Mouse (Mus musculus): ENCODE measurements around the gene Borcs7. TPM values are rescaled to one million over a fixed set of nuclear protein-coding genes. Genes with fewer than 3 reads are reported as not detected.
"Not testable (repeated sequence)": the region's sequence is repeated elsewhere in the genome, so short reads cannot be mapped to it uniquely, and the experiment has no call there.

Borcs7 gene
- polyA plus RNA-seq, 2 experiments from 2014 or later = 6.6 to 7.0 TPM

DNA sequence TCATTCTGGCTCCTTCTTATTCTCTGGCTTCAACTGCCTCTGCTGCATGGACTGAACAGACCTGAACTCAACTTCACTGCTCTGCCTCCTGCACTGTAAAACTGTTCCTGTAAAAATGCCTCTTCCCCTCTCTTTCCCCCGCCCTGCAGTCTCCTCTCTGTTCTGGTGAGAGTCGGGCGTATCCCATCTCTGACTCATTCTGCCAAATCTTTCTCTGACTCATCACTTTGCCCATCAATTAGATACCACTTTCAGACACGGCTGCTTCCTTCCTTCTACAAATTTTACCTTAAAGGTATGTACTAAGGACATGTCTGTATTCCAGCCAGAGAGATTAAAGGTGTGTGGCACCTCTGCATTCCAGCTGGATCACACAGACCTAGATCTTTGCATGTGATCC is 28.4 kb downstream of the Borcs7 start:
- no peak for ATAC-seq

DNA sequence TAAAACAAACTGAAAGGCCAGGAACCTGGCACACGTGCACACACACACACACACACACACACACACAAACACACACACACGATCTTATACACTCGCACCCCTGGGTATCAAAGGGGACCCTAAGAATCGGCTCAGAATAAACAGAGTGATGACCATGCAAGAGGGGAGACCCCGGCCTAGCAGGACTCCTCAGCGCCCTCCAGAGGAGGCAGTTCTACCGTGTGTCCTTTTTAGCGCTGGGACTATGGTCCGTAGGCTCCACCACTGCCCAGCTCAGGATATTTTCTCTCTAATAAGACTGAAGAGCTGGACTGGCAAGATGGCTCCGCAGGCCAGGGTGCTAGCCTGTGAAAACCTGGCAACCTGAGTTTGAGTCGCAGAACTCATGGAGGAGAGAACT is 34.7 kb downstream of the Borcs7 start:
- no peak for ATAC-seq

DNA sequence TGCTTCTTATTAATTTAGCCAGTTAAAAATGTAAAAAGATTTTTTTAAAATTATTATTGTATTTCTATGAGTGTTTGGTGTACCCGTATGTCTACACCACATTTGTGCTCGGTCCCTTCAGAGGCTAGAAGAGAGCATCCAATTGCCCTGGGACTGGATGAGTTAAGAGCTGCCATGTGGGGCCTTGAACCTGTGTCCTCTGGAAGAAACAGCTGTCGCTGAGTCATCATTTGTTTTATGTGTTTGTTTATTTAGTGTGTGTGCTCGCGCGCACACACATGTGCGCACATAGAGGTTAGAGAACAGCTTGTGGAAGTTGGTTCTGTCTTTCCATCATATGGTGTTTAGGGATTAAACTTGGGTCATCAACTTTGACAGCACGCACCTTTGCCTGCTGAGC is 36.4 kb downstream of the Borcs7 start:
- ATAC-seq = no peak

DNA sequence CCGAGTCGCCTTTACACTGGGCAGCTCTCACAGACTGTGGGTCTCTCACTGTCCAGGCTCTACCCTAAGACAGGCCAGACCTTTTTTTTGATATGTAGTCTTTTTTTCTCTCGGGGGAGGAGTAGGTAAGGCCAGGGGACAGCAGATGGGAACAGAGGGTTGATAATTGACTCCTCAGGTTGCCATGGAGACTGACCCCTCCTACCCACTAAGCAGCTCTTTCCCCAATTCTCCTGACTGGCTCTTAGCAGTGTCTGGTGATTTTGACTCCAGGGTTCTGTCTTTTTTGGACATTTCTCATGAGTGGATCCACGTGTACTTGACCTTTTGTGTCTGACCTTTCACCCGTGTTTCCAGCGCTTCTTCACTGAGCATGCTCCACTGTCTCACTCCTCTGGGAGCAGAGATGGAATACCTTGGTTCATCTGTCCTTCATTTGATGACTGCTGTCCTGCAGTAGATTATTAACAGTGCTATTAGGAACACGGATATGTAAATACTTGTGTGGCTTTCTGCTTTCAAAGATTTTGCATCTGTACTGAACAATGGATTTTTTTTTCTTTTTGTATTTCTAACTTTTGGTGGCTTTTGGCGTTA is 37.5 kb downstream of the Borcs7 start:
- ATAC-seq = no peak

DNA sequence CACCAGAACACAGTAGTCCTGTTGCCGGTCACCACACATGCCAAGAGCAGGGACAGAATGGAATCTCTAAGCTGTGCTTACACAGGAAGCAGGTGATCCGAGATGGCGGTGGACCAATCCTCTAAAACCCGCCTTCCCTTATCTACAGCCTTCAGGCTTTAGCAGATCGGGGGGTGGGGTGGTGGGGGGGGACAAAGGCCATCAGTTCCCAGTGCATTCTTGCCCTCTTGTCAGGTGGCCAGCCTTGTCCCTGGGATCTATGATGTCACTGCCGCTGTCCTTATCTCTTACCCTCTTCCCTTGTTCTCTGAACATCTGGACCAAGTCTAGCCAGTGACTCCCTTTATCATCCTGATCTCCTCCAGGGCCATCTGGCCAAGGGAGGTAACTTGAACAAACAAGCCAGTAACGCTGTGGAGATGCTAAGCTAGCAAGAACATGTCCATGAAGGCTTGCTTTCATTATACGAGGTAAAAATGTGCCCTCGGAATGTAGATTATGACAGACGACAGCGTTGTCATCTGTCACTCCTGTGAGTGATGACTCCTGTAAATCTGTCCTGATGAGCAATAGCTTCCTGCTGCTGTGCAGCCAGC is 38.3 kb downstream of the Borcs7 start:
- ATAC-seq = no peak

DNA sequence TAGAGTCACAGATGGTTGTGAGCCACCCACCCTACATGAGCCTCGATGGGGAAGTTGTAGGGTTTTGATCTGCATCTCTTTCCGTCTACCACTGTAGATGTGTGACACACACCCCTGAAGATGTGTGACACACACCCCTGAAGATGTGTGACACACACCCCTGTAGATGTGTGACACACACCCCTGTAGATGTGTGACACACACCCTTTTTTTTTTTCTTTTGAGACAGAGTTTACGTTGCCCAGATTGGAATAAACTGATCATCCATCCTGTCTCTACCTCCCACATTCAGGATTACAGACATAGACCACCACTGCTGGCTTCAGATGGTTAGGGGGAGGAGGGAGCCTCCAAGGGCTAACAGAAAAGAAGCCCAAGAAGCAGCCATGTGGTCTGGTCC is 39.2 kb downstream of the Borcs7 start:
- no peak for ATAC-seq

DNA sequence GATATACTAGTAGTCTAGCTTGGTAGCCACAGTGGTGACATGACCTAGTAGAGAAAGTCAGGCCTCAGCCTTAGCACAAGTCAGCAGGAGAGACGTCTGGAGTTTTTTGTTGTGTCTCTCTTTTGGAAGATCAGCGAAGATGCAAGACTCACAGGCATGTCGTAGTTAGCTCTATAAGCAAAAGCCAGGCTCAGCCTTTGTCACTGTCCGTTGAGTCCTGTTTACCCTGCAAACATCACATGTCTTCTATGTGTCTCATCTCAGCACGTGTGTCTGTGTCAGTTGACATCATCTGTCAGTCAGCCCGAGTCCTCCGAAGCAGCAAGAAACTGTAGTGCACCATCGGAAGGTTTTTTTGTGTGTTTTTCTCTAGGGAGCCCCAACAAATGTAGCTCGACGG is 41.6 kb downstream of the Borcs7 start:
- ATAC-seq = no peak

DNA sequence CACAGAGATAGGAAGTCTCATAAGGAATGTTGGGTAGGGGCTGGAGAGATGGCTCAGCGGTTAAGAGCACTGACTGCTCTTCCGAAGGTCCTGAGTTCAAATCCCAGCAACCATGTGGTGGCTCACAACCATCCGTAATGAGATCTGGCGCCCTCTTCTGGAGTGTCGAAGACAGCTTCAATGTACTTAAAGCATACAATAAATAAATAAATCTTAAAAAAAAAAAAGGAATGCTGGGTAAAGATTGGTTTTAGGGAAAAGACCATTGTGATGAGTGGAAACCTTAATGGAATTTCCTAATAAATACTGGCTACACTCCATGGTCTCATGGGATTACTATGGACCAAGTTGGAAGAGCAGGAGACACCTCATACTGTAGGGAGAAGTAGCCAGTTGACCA is 43.0 kb downstream of the Borcs7 start:
- ATAC-seq = not testable (repeated sequence)

DNA sequence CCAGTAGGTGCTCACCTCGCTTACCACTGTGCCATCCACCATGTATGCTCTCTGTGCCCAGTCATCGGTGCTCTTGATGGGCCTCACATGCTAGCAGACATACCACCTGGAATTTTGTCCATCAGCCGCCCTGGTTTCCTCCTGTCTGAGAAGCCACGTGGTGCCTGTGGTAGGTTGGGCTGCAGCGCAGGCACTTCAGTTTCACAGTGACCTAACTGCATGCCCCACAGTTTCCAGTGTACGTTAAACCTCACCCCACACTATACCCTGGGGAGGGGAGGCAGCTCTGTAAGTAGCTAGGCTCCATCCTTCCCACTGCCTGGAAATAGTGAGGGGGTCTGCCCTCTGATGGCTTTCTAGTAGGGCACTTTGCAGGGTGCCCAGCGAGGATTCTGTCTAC is 43.9 kb downstream of the Borcs7 start:
- ATAC-seq = no peak

DNA sequence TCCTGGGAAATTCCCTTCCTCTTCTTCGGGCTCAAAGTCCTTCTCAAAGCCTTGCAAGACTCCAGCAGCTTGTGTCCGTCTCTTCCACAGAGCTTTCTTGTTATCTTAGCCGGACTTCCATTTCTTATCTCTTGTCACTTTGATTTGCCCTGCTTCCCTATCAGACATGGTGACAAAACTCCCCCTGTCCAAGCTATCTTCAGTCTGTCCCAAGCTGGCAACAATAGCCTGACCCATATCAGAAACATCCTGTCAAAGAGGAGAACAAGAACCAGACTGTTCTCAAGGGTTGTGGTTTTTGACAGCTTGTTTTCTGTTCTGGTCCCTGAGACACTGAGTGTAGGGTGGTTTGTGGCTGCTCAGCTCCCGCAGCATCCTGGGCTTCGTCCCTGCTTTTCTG is 45.5 kb downstream of the Borcs7 start:
- ATAC-seq = no peak

DNA sequence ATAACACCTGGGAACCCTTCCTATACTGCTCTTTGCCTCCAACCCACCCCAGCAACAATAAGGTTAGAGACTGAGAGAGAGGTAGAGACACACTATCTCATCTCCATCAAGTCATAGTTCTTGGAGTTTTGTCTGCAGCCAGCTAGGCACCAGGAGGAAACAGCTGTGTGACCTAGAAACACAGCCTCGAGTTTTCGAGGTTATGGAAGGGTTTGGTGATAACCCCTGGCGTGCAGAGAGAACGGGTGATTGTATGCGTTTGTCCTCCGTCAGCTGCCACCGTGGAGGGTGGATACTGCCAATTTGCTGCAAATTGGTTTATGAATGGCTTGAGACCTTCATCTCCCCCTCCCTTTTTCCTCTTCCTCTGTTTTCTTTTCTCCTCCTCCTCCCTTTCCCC is 47.4 kb downstream of the Borcs7 start:
- no peak for ATAC-seq

DNA sequence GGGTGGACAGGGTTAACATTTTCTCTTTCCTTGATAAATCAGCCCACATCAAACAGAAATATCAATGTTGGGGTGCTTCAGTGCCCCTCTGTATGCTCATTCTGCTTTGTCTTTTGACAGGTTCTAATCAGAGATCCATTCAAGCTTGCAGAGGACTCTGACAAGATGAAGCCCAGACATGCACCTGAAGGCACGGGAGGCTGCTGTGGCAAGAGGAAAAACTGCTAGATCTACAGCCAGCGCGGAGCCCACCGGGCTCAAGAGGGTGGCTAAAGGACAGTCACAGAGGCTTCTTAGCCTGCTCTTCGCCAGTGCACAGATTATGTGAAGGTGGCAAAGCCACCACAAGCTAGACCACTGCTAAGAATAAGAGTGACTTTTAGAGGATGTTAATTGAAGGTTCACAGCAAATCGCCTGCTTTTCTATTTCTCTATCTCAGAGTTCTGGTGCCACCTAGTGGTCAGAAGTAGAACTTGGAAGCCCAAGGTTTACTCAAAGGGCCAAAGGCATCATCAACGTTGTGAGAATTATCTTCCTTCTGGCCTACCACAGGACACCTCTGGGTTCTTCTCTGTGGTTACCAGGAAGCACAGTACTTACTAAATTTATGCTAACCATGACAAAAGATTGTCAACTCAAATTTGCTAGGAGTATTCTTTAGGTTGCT is 50.8 kb downstream of the Borcs7 start:
- ATAC-seq = peak; percentile 46

DNA sequence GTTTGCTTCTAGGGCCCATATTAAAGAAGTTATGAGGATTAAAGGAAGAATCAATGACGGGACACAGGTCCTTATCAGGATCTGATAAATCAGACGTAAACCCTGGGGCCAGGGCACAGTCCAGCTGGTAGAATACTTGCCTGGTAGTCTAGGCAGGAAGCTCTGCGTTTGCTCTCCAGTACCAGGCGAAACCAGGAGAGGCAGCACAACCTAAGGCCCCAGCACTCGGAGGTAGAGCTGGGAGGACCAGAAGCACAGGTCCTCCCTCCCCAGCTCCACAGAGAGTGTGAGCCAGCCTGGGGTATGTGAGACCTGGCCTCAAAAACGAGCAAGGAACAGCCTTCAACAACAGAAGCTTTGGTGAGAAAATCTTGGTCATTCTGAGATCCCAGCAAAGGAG is 51.9 kb downstream of the Borcs7 start:
- ATAC-seq = no peak

DNA sequence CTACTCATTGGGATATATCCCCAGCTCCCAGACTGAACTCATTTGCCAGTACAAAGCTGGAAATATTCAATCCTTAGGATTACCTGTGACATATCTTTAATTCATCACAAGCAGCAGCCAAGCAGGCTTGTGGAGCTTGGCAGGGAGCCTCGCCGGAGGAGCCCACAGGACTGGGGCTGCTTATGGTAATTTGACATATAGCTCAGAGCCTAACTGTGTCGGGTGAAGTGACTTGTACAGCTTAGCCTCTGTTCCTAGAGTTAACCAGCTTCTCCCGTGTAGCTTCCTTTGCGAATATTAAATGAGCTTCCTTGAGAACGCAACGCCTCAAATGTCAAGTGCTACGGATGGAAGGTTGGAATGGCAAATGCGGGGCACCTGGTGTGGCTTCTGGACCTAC is 55.0 kb downstream of the Borcs7 start:
- ATAC-seq = no peak

DNA sequence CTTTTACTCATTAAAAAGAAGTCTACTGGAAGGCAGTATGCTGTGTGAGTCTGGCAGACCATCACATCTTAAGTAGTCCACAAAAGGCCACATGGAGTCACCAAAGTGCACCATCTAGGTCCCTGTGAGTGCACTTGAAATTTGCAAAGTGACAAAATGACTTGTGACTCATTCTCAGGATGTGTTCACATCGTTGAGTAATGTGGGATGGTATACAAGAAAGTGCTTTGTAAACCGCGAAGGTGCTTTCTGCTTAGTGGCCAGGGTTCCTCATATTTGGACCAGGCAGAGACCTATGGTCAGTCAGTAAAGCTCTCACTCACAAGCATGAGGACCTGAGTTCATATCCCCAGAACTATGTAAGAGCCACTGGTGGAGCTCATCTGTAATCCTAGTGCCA is 58.1 kb downstream of the Borcs7 start:
- ATAC-seq = no peak

DNA sequence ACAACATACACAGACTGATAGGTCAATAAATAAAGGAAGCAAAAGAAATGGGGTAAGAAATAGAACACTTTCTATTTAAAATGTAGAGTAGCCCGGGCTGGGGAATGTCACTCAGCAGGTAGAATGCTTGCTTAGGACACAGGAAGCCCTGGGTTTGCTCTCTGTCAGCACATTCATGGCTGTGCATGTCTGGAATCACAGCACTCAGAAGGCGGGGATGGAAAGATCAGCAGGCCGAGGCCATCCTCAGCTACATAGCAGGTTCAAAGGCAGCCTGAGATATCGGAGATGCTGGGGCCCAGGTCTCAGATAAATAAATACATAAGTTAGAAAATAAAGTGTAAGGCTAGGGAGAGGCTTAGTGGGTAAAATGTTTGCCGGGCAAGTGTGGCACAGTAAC is 62.5 kb downstream of the Borcs7 start:
- no peak for ATAC-seq

Other genes starting within 250 kb of the Borcs7 start
- 10 to 100 TPM; 15.8 to 21.3 TPM for gene Trim8, start 188.2 kb upstream of the Borcs7 start, polyA plus RNA-seq (2017; shearing (Covaris generic))
- gene Arl3, start 116.7 kb upstream of the Borcs7 start, polyA plus RNA-seq (2017; shearing (Covaris generic)) = 10 to 100 TPM; 22.1 to 24.5 TPM
- gene Sfxn2, start 116.5 kb upstream of the Borcs7 start, polyA plus RNA-seq (2017; shearing (Covaris generic)) = 1 to 10 TPM; 4.3 to 6.9 TPM
- gene Wbp1l, start 90.8 kb upstream of the Borcs7 start, polyA plus RNA-seq (2017; shearing (Covaris generic)) = 10 to 100 TPM; 19.7 to 20.0 TPM
- gene Cyp17a1, start 16.7 kb upstream of the Borcs7 start, polyA plus RNA-seq (2017; shearing (Covaris generic)) = not detected
- gene As3mt, start 17.6 kb downstream of the Borcs7 start, polyA plus RNA-seq (2017; shearing (Covaris generic)) = 1 to 10 TPM; 6.7 to 8.3 TPM
- gene Cnnm2, start 71.7 kb downstream of the Borcs7 start, polyA plus RNA-seq (2017; shearing (Covaris generic)) = 1 to 10 TPM in 1 of 2 experiments, under 1 TPM in 1; 0.84 to 1.2 TPM

Measured in activated CD4-positive, CD25-positive, alpha-beta regulatory T cell, adult 4 months (primary cell).